Mouse (Mus musculus) kidney, postnatal 0 days (tissue): ENCODE data around the gene Txndc11. TPM values are rescaled to one million over a fixed set of nuclear protein-coding genes. Genes with fewer than 3 reads are reported as not detected.
A peak's percentile ranks its signal among the peaks of the same experiment; 100 is the strongest.

ENCODE experiments used
- ATAC-seq: fragments of 200-750 bp; cut with Nextera tagmentation; replicated peaks from 2 replicates; pipeline ENCODE4 v1.8.0; 2017; ENCODE audit warnings: low read depth, moderate number of reproducible peaks, moderate TSS enrichment, moderate library complexity; ENCODE audit not compliant: low FRiP score
- DNase-seq: peaks from one replicate; pipeline ENCODE4 v3.0.0-alpha.2; 2016; ENCODE audit warnings: low spot score
- H3K27ac ChIP-seq: fragments of 300-500 bp; sonication (generic); 2 replicates; pipeline ENCODE4 v1.5.1; 2014; ENCODE audit warnings: mild to moderate bottlenecking
- H3K27me3 ChIP-seq: fragments of 300-500 bp; sonication (generic); 2 replicates; pipeline ENCODE4 v1.6.1; 2014; ENCODE audit warnings: low read length, mixed read lengths; ENCODE audit not compliant: insufficient read depth
- H3K36me3 ChIP-seq: fragments of 300-500 bp; sonication (generic); 2 replicates; pipeline ENCODE4 v1.6.1; 2014; ENCODE audit warnings: low read length, mixed read lengths; ENCODE audit not compliant: insufficient read depth
- H3K4me1 ChIP-seq: fragments of 300-500 bp; sonication (generic); replicated peaks from 2 replicates; pipeline ENCODE4 v1.6.1; 2014; ENCODE audit warnings: antibody characterized with exemption, low read length, mixed read lengths; ENCODE audit not compliant: insufficient read depth
- H3K4me2 ChIP-seq: fragments of 300-500 bp; sonication (generic); 2 replicates; pipeline ENCODE4 v1.6.1; 2014; ENCODE audit warnings: mild to moderate bottlenecking, low read length, moderate library complexity, mixed read lengths
- H3K4me3 ChIP-seq: fragments of 300-500 bp; sonication (generic); replicated peaks from 2 replicates; pipeline ENCODE4 v1.5.1; 2014; ENCODE audit warnings: low read depth, low read length
- H3K9ac ChIP-seq: fragments of 300-500 bp; sonication (generic); 2 replicates; pipeline ENCODE4 v1.6.1; 2014; ENCODE audit warnings: low read depth, low read length
- H3K9me3 ChIP-seq: fragments of 300-500 bp; sonication (generic); replicated peaks from 2 replicates; pipeline ENCODE4 v1.6.1; 2016; ENCODE audit warnings: low read length, inconsistent platforms, mixed read lengths
- CTCF ChIP-seq: IDR thresholded peaks from 2 replicates; pipeline ENCODE4 v1.5.1; 2016; ENCODE audit warnings: antibody characterized with exemption, low read depth, mild to moderate bottlenecking, moderate library complexity
- WGBS: fragments of 180-500 bp; shearing (Covaris S2); extraction: QIAGEN DNeasy Blood & Tissue Kit; methylation state at CpG from one replicate; pipeline ENCODE4 v1.1.7; 2014; 5-methylcytosine and 5-hydroxymethylcytosine counted together
- polyA plus RNA-seq: library from polyadenylated mRNA; unstranded; fragments of >200 nt; fragmentation: Nextera tagmentation; extraction: Ambion mirVana; gene quantifications from 2 replicates; pipeline ENCODE4 v1.2.1, GENCODE M21; 2015

Txndc11 gene
- polyA plus RNA-seq, 1 experiment from 2014 or later = 33.3 TPM

- ATAC-seq = no peak
- no peak overlapping the region for H3K9ac ChIP-seq
- H3K27me3 ChIP-seq = no peaks in the 10 kb centered on the region
- no peaks in the 10 kb centered on the region for H3K36me3 ChIP-seq
- peak; percentile 79 for TF ChIP-seq CTCF
- no peak overlapping the region for H3K4me3 ChIP-seq
- DNase-seq = peak; percentile 70
- no peak overlapping the region for H3K27ac ChIP-seq
- no peak overlapping the region for H3K4me2 ChIP-seq
- 68% methylated on average over 4 of the region's 4 CpGs for WGBS
- no peaks in the 10 kb centered on the region for H3K4me1 ChIP-seq
- H3K9me3 ChIP-seq = no peaks in the 10 kb centered on the region
These were observed 25.2 kb downstream of the Txndc11 start for GRCm38 (mm10) chr16:11109198-11109740.

GRCm38 (mm10) chr16:11104905-11105304 is 29.5 kb downstream of the Txndc11 start:
- H3K27ac ChIP-seq = no peak overlapping the region
- DNase-seq (no peak), ATAC-seq (no peak)
- no peak overlapping the region for H3K4me3 ChIP-seq
- no peaks in the 10 kb centered on the region for H3K4me1 ChIP-seq
- no peaks in the 10 kb centered on the region for H3K36me3 ChIP-seq
- 76% methylated on average over 1 of the region's 1 CpGs for WGBS
- TF ChIP-seq CTCF = no peak
- no peak overlapping the region for H3K9ac ChIP-seq
- no peaks in the 10 kb centered on the region for H3K9me3 ChIP-seq
- H3K27me3 ChIP-seq = no peaks in the 10 kb centered on the region
- no peak overlapping the region for H3K4me2 ChIP-seq

GRCm38 (mm10) chr16:11097301-11097700 is 37.1 kb downstream of the Txndc11 start:
- Histone ChIP-seq H3K27ac (no peak overlapping the region), H3K36me3 (peaks cover 3% of the 10 kb centered on the region; the same call in 1 of the 2 replicates), H3K9ac (no peak overlapping the region), H3K4me2 (no peak overlapping the region), H3K4me3 (no peak overlapping the region), H3K4me1 (no peaks in the 10 kb centered on the region), H3K27me3 (no peaks in the 10 kb centered on the region), H3K9me3 (no peaks in the 10 kb centered on the region)
- DNase-seq (no peak), ATAC-seq (no peak)
- TF ChIP-seq CTCF = no peak
- 92% methylated on average over 3 of the region's 3 CpGs for WGBS

GRCm38 (mm10) chr16:11093717-11094386 is 40.6 kb downstream of the Txndc11 start:
- no peak for ATAC-seq
- Histone ChIP-seq H3K4me2 (no peak overlapping the region), H3K9me3 (no peaks in the 10 kb centered on the region), H3K36me3 (peaks cover 25% of the 10 kb centered on the region), H3K4me3 (no peak overlapping the region), H3K9ac (no peak overlapping the region), H3K4me1 (no peaks in the 10 kb centered on the region), H3K27ac (no peak overlapping the region), H3K27me3 (no peaks in the 10 kb centered on the region)
- DNase-seq = no peak
- WGBS = 86% methylated on average over 13 of the region's 13 CpGs
- TF ChIP-seq CTCF = no peak

- H3K4me3 ChIP-seq = no peak overlapping the region
- H3K4me2 ChIP-seq = no peak overlapping the region
- peak; percentile 9 for DNase-seq
- no peaks in the 10 kb centered on the region for H3K9me3 ChIP-seq
- ATAC-seq = no peak
- no peaks in the 10 kb centered on the region for H3K27me3 ChIP-seq
- no peak overlapping the region for H3K9ac ChIP-seq
- H3K27ac ChIP-seq = no peak overlapping the region
- no peaks in the 10 kb centered on the region for H3K4me1 ChIP-seq
- H3K36me3 ChIP-seq = peaks cover 34% of the 10 kb centered on the region
- 40% methylated on average over 3 of the region's 3 CpGs for WGBS
- TF ChIP-seq CTCF = no peak
These were observed 41.9 kb downstream of the Txndc11 start for GRCm38 (mm10) chr16:11092523-11092922.

GRCm38 (mm10) chr16:11092061-11092460 is 42.4 kb downstream of the Txndc11 start:
- H3K36me3 ChIP-seq = peaks cover 39% of the 10 kb centered on the region
- H3K4me2 ChIP-seq = no peak overlapping the region
- no peak overlapping the region for H3K4me3 ChIP-seq
- no peaks in the 10 kb centered on the region for H3K9me3 ChIP-seq
- no peak overlapping the region for H3K9ac ChIP-seq
- H3K27me3 ChIP-seq = no peaks in the 10 kb centered on the region
- no peak for TF ChIP-seq CTCF
- no peak for ATAC-seq
- H3K27ac ChIP-seq = no peak overlapping the region
- no peaks in the 10 kb centered on the region for H3K4me1 ChIP-seq
- DNase-seq = peak; percentile 50
- WGBS = 47% methylated on average over 4 of the region's 4 CpGs
